Mouse (Mus musculus): ENCODE data around the gene Hmgb2.

DNA sequence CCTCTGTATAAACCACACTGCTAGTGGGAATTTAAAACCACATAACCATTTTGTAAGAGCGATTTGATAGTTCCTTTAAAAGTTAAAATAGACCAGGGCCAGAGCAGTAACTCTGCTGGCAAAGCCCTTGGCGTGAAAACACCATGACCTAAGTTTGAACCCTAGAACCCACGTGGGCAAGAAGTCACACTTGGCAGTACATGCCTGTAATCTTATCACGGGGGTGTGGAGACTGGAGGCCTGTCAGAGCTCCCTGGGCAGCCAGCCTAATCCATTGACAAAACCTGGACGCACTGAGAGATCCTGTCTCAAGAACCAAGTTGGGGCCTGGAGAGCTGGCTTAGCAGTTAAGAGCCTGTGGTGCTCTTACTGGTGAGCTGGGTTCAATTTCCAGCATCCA, 43.1 kb upstream of the Hmgb2 start:
- TF ChIP-seq CTCF (IDR thresholded peaks at IDR 0.05; ENCODE audit: control insufficient read depth, insufficient read depth, insufficient read length) (no peak), USF1 (IDR thresholded peaks at IDR 0.05; ENCODE audit: low read depth) (no peak), CEBPB (IDR thresholded peaks at IDR 0.05; ENCODE audit: low read depth) (no peak), MYOD1 (IDR thresholded peaks at IDR 0.05; ENCODE audit: control insufficient read depth, insufficient read length, low read depth) (no peak)
